Mouse (Mus musculus) gastrocnemius, postnatal 14 days (tissue): ENCODE measurements at regions not wholly inside any gene's neighbourhood (a gene's known extent, or its start where the extent isn't known, plus 50 kb on each side); places are given as distances from the start of the nearest gene placed in this dataset.

Experiments
- DNase-seq: peaks from one replicate; pipeline ENCODE4 v3.0.0; 2021; ENCODE audit warnings: mixed read lengths
- intact Hi-C: fragments of 180-260 bp; cut with DNase I; formaldehyde crosslinking; loops from one replicate; pipeline ENCODE4 v1.15.1; 2025; ENCODE audit warnings: low total_unique reads

- DNase-seq: no peak
- intact Hi-C loops: no loop called here
These were observed 661.0 kb downstream of the Pcdh18 start for GRCm38 (mm10) chr3:49096118-49096517.

- intact Hi-C loops: no loop called here
- DNase-seq: peak; percentile 22
These were observed 663.1 kb downstream of the Pcdh18 start for GRCm38 (mm10) chr3:49093818-49094680.

GRCm38 (mm10) chr3:49068801-49069200, 688.3 kb downstream of the Pcdh18 start:
- DNase-seq: no peak
- intact Hi-C loops: no loop called here

GRCm38 (mm10) chr3:49062081-49062480, 695.0 kb downstream of the Pcdh18 start:
- no peak for DNase-seq
- intact Hi-C loops: no loop called here

GRCm38 (mm10) chr3:49032981-49033380, 724.1 kb downstream of the Pcdh18 start:
- intact Hi-C loops: no loop called here
- no peak for DNase-seq

- no peak for DNase-seq
- intact Hi-C loops: no loop called here
These were observed 747.7 kb downstream of the Pcdh18 start for GRCm38 (mm10) chr3:49009211-49009967.
